In genomic region chr9:109826181-109826580, GRCm38 (mm10) we compare ENCODE assay signal across 33 mouse cellular contexts. TPM values are rescaled to one million over a fixed set of nuclear protein-coding genes. Genes with fewer than 3 reads are reported as not detected.
DNase-seq lines count a peak whose midpoint lies in the region; ATAC-seq lines count a peak whose summit lies in the region.
"Had no signal": no experiment of that assay in that cellular context is flagged by ENCODE, and none has a peak within 500 bp of the region (broad histone marks: within the 10 kb centered on the region; RNA-seq: fewer than 3 reads in every experiment).

No protein-coding gene starts in this region.

- no peaks in the 10 kb centered on the region for H3K9me3 ChIP-seq in liver, embryonic 12.5 days (replicated peaks)
- H3K9me3 ChIP-seq in liver, embryonic 13.5 days (replicated peaks), result no peaks in the 10 kb centered on the region
- H3K9me3 ChIP-seq in liver, embryonic 16.5 days (replicated peaks; ENCODE audit: control insufficient read depth, low read length), result no peaks in the 10 kb centered on the region
- H3K9me3 ChIP-seq: forebrain, embryonic 10.5 days; forebrain, embryonic 13.5 days; hindbrain, embryonic 12.5 days; hindbrain, embryonic 15.5 days had no signal

- peak overlapping the region; percentile 15; the same call in 1 of the 2 replicates for H3K4me2 ChIP-seq in liver, embryonic 12.5 days
- no peak overlapping the region for H3K4me2 ChIP-seq in liver, embryonic 13.5 days
- no peak overlapping the region for H3K4me2 ChIP-seq in liver, embryonic 16.5 days (ENCODE audit: low read depth, low read length)
- H3K4me2 ChIP-seq: forebrain, embryonic 13.5 days; heart, embryonic 11.5 days; hindbrain, embryonic 12.5 days; hindbrain, embryonic 15.5 days had no signal

- H3K9ac ChIP-seq in liver, embryonic 12.5 days, result no peak overlapping the region
- H3K9ac ChIP-seq in liver, embryonic 13.5 days, result no peak overlapping the region
- no peak overlapping the region for H3K9ac ChIP-seq in liver, embryonic 16.5 days (ENCODE audit: low read depth, low read length)
- H3K9ac ChIP-seq: forebrain, embryonic 13.5 days; hindbrain, embryonic 12.5 days; hindbrain, embryonic 15.5 days had no signal

- 26% methylated on average over 5 of the region's 5 CpGs for WGBS in liver, embryonic 12.5 days (ENCODE audit: insufficient replicate concordance)
- WGBS in liver, embryonic 13.5 days (ENCODE audit: insufficient replicate concordance), result 24% methylated on average over 5 of the region's 5 CpGs
- 25% methylated on average over 5 of the region's 5 CpGs for WGBS in liver, embryonic 16.5 days (ENCODE audit: insufficient replicate concordance)

- DNase-seq in liver, result no peak
- DNase-seq in liver, embryonic 13.5 days, result no peak
- no peak for DNase-seq in left cerebral cortex, postnatal 4 days
- DNase-seq in ovary, postnatal 10 days (ENCODE audit: low spot score), result no peak
- no peak for DNase-seq in gastrocnemius, postnatal 4 days (ENCODE audit: low spot score in 2 of 2)
- DNase-seq: adrenal gland, postnatal 10 days; adrenal gland, postnatal 36 days; B cell, adult 2 months; cerebellum, adult 18-20 months; cerebellum, adult 9-10 months; cerebellum, postnatal 14 days; gastrocnemius, postnatal 10 days; gastrocnemius, postnatal 36 days; heart, adult 11 months had no signal

- peak overlapping the region; percentile 40; the same call in 1 of the 2 replicates for H3K27ac ChIP-seq in liver, embryonic 12.5 days
- H3K27ac ChIP-seq in liver, embryonic 13.5 days, result no peak overlapping the region
- no peak overlapping the region for H3K27ac ChIP-seq in liver, embryonic 16.5 days (ENCODE audit: low read length)
- H3K27ac ChIP-seq: forebrain, embryonic 10.5 days; forebrain, embryonic 13.5 days; hindbrain, embryonic 12.5 days; hindbrain, embryonic 15.5 days had no signal

- H3K36me3 ChIP-seq in liver, embryonic 12.5 days, result peaks cover 13% of the 10 kb centered on the region; the same call in 1 of the 2 replicates
- peaks cover 14% of the 10 kb centered on the region; the same call in 1 of the 2 replicates for H3K36me3 ChIP-seq in liver, embryonic 13.5 days
- H3K36me3 ChIP-seq in liver, embryonic 16.5 days (ENCODE audit: control insufficient read depth, insufficient read depth), result no peaks in the 10 kb centered on the region
- H3K36me3 ChIP-seq: hindbrain, embryonic 15.5 days had no signal

- ATAC-seq in liver, embryonic 12.5 days, result peak; percentile 67
- peak; percentile 67 for ATAC-seq in liver, embryonic 13.5 days (ENCODE audit: low read depth)
- ATAC-seq in liver, embryonic 16.5 days (ENCODE audit: low read depth), result peak; percentile 55
- ATAC-seq: forebrain, embryonic 13.5 days; forebrain, embryonic 16.5 days; Patski had no signal

- no peaks in the 10 kb centered on the region for H3K27me3 ChIP-seq in liver, embryonic 12.5 days (replicated peaks)
- H3K27me3 ChIP-seq in liver, embryonic 13.5 days, result no peaks in the 10 kb centered on the region
- no peaks in the 10 kb centered on the region for H3K27me3 ChIP-seq in liver, embryonic 16.5 days (ENCODE audit: control insufficient read depth, insufficient read depth, low read depth, low read length)
- H3K27me3 ChIP-seq: forebrain, embryonic 13.5 days; hindbrain, embryonic 12.5 days; hindbrain, embryonic 15.5 days had no signal

- intact Hi-C loops in left cerebral cortex, postnatal 4 days (cut with DNase I), result no loop called here

- H3K4me1 ChIP-seq in liver, embryonic 12.5 days, result peaks cover 20% of the 10 kb centered on the region
- peaks cover 22% of the 10 kb centered on the region for H3K4me1 ChIP-seq in liver, embryonic 13.5 days (replicated peaks)
- peaks cover 7% of the 10 kb centered on the region for H3K4me1 ChIP-seq in liver, embryonic 16.5 days (ENCODE audit: control insufficient read depth, low read depth, low read length)
- H3K4me1 ChIP-seq: forebrain, embryonic 10.5 days; forebrain, embryonic 13.5 days; hindbrain, embryonic 12.5 days; hindbrain, embryonic 15.5 days had no signal

- H3K4me3 ChIP-seq in liver, embryonic 12.5 days, result no peak overlapping the region
- H3K4me3 ChIP-seq in liver, embryonic 13.5 days (replicated peaks), result no peak overlapping the region
- H3K4me3 ChIP-seq in liver, embryonic 16.5 days (ENCODE audit: low read depth, low read length), result no peak overlapping the region
- H3K4me3 ChIP-seq: forebrain, embryonic 10.5 days; forebrain, embryonic 13.5 days; hindbrain, embryonic 12.5 days; hindbrain, embryonic 15.5 days had no signal

RNA-seq across cellular contexts. Expression of gene Nme6, which starts 6.4 kb away (rescaled TPM):
- polyA plus RNA-seq in liver, embryonic 12.5 days (2016; fragmentation: Nextera tagmentation; extraction: Ambion mirVana), result 59.0 and 61.2 TPM in 2 replicates
- polyA plus RNA-seq in liver, embryonic 13.5 days (2015; fragmentation: Nextera tagmentation; extraction: Ambion mirVana), result 55.1 and 58.0 TPM in 2 replicates
- 51.0 and 54.7 TPM in 2 replicates for polyA plus RNA-seq in liver, embryonic 16.5 days (2015; fragmentation: Nextera tagmentation; extraction: Ambion mirVana)
- total RNA-seq in left cerebral cortex, postnatal 4 days (2021), result 10 to 100 TPM; 22.7 to 25.3 TPM
- 10 to 100 TPM; 24.2 to 30.3 TPM for total RNA-seq in gastrocnemius, postnatal 4 days (2021)

RNA-seq across cellular contexts. Expression of gene Spink8, which starts 14.1 kb away (rescaled TPM):
- polyA plus RNA-seq in liver, embryonic 12.5 days (2016; fragmentation: Nextera tagmentation; extraction: Ambion mirVana), result not detected in 2 replicates
- polyA plus RNA-seq in liver, embryonic 13.5 days (2015; fragmentation: Nextera tagmentation; extraction: Ambion mirVana), result not detected in 2 replicates
- polyA plus RNA-seq in liver, embryonic 16.5 days (2015; fragmentation: Nextera tagmentation; extraction: Ambion mirVana), result not detected in 2 replicates
- not detected for total RNA-seq in left cerebral cortex, postnatal 4 days (2021)
- total RNA-seq in gastrocnemius, postnatal 4 days (2021), result not detected
- total RNA-seq: CH12.LX; gastrocnemius, adult 18-20 months; gastrocnemius, postnatal 10 days; gastrocnemius, postnatal 36 days; heart, adult 8-10 months; heart, postnatal 25 days; hematopoietic stem cell, adult 5-6 weeks had no signal
- polyA plus RNA-seq: embryonic facial prominence, embryonic 11.5 days; forebrain, embryonic 10.5 days; forebrain, embryonic 13.5 days; forebrain, embryonic 16.5 days; heart, embryonic 14.5 days; heart, postnatal 0 days; hindbrain, embryonic 12.5 days; Patski had no signal

RNA-seq across cellular contexts. Expression of gene Camp, which starts 23.2 kb away (rescaled TPM):
- polyA plus RNA-seq in liver, embryonic 12.5 days (2016; fragmentation: Nextera tagmentation; extraction: Ambion mirVana), result 25.2 and 31.4 TPM in 2 replicates
- polyA plus RNA-seq in liver, embryonic 13.5 days (2015; fragmentation: Nextera tagmentation; extraction: Ambion mirVana), result 39.6 and 41.2 TPM in 2 replicates
- polyA plus RNA-seq in liver, embryonic 16.5 days (2015; fragmentation: Nextera tagmentation; extraction: Ambion mirVana), result 303 and 340 TPM in 2 replicates
- not detected for total RNA-seq in left cerebral cortex, postnatal 4 days (2021)
- total RNA-seq in gastrocnemius, postnatal 4 days (2021), result 1 to 10 TPM in 1 of 2 experiments, under 1 TPM in 1; 0.39 to 1.4 TPM
- total RNA-seq: CH12.LX; gastrocnemius, adult 18-20 months; gastrocnemius, postnatal 36 days; heart, postnatal 25 days had no signal
- polyA plus RNA-seq: forebrain, embryonic 10.5 days; forebrain, embryonic 16.5 days; Patski had no signal

RNA-seq across cellular contexts. Expression of gene Fbxw27, which starts 35.7 kb away (rescaled TPM):
- not detected in 2 replicates for polyA plus RNA-seq in liver, embryonic 12.5 days (2016; fragmentation: Nextera tagmentation; extraction: Ambion mirVana)
- not detected in 2 replicates for polyA plus RNA-seq in liver, embryonic 13.5 days (2015; fragmentation: Nextera tagmentation; extraction: Ambion mirVana)
- polyA plus RNA-seq in liver, embryonic 16.5 days (2015; fragmentation: Nextera tagmentation; extraction: Ambion mirVana), result not detected in 2 replicates
- total RNA-seq in left cerebral cortex, postnatal 4 days (2021), result not detected
- not detected for total RNA-seq in gastrocnemius, postnatal 4 days (2021)
- total RNA-seq: adrenal gland, adult 18-20 months; adrenal gland, postnatal 10 days; adrenal gland, postnatal 36 days; CH12.LX; gastrocnemius, adult 18-20 months; gastrocnemius, postnatal 10 days; gastrocnemius, postnatal 36 days; heart, adult 8-10 months; heart, postnatal 25 days; hematopoietic stem cell, adult 5-6 weeks had no signal
- polyA plus RNA-seq: embryonic facial prominence, embryonic 11.5 days; embryonic facial prominence, embryonic 14.5 days; forebrain, embryonic 10.5 days; forebrain, embryonic 13.5 days; forebrain, embryonic 16.5 days; heart, embryonic 11.5 days; heart, embryonic 14.5 days; heart, postnatal 0 days; hindbrain, embryonic 12.5 days; hindbrain, embryonic 15.5 days; Patski had no signal

RNA-seq across cellular contexts. Expression of gene Cdc25a, which starts 49.2 kb away (rescaled TPM):
- 34.9 and 36.4 TPM in 2 replicates for polyA plus RNA-seq in liver, embryonic 12.5 days (2016; fragmentation: Nextera tagmentation; extraction: Ambion mirVana)
- polyA plus RNA-seq in liver, embryonic 13.5 days (2015; fragmentation: Nextera tagmentation; extraction: Ambion mirVana), result 16.7 and 18.8 TPM in 2 replicates
- polyA plus RNA-seq in liver, embryonic 16.5 days (2015; fragmentation: Nextera tagmentation; extraction: Ambion mirVana), result 9.9 and 10.7 TPM in 2 replicates
- 10 to 100 TPM in 1 of 2 experiments, 1 to 10 TPM in 1; 9.9 to 10.3 TPM for total RNA-seq in left cerebral cortex, postnatal 4 days (2021)
- 10 to 100 TPM; 13.9 TPM for total RNA-seq in gastrocnemius, postnatal 4 days (2021)
